Mouse (Mus musculus) frontal cortex, adult (tissue): ENCODE data around the gene Ndufaf2.

ENCODE experiments used
- ATAC-seq: cut with Nextera tagmentation; 2 replicates; pipeline ENCODE4 v1.9.2; 2017; ENCODE audit warnings: mild to moderate bottlenecking, moderate library complexity, mixed read lengths; ENCODE audit not compliant: low TSS enrichment

The Ndufaf2 gene

GRCm38 (mm10) chr13:108138403-108138977, 19.9 kb downstream of the Ndufaf2 start:
- ATAC-seq = peak; percentile 61

DNA sequence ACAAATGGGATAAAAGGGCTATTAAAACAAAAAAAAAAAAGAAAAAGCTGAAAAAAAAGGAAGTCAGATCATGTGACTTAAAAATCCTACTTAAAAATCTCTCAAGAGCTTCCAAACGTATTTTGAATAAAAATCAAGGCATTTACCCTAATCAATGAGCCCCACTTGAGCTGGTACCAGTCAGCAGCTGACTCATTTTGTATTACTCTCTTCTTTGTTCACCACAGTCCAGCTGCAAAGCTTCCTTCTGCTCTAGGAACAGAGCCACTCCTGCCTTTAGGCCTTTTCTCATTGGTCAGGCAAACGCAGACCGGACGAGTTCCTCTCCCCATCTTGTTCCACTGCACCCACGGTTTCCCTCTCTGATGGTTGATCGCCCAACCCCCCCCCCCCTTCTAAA, 22.8 kb downstream of the Ndufaf2 start:
- ATAC-seq = peak; percentile 28; the same call in 1 of the 2 replicates

- no peak for ATAC-seq
Observed at GRCm38 (mm10) chr13:108132031-108132819, 26.2 kb downstream of the Ndufaf2 start.

- ATAC-seq = peak; percentile 97
Observed at GRCm38 (mm10) chr13:108130737-108131136, 27.7 kb downstream of the Ndufaf2 start.

- ATAC-seq = no peak
Observed at GRCm38 (mm10) chr13:108129070-108129469, 29.4 kb downstream of the Ndufaf2 start.

GRCm38 (mm10) chr13:108127883-108128282, 30.5 kb downstream of the Ndufaf2 start:
- no peak for ATAC-seq

DNA sequence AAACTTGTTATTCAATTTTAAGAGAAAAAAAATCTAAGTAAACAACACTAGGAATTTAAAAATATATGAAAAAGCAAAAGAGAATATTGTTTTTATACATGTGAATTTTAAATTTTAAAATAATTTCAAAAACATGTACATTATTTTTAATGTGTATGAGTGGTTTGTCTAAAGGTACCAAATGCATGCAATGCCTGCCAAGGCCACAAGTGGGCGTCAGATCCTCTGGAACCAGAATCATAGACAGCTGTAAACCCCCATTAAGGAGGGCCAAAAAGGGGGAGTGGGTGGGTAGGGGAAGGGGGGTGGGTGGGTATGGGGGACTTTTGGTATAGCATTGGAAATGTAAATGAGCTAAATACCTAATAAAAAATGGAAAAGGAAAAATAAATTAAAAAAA, 31.3 kb downstream of the Ndufaf2 start:
- ATAC-seq = no peak

DNA sequence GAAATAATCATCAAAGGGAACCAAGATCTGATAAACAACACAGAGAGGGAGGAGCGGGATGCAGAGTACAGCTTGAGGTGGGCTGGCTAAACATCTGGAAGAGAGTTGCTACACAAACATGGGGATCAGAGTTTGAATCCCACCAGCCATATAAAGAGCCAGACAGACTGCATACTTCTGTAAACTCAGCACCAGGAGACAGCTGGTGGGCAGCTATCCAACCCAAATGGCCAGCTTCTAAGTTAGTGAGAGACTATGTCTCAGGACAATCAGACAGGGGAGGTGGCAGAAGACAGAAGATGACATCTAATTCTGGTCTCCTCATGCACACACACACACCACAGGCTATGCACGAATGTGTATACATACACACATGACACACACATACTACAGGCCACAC, 32.2 kb downstream of the Ndufaf2 start:
- no peak for ATAC-seq

DNA sequence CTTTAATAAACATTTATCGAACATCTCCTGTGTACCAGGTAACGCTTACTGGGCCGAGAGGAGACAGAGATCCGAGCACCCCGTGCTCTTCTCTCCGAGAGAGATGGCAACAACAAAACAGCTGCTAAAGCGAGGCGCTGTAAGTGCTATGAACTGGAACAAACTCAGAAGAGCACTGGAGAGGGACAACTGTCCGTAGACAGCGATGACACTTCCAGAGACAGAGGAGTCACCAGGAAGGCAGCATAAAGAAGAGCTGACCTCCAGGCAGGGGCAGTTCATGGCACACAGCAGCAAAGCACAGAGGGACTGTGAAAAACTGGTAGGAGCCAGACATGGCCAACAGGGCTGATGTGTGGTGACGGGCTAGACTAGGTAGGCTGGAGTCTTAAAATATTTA, 34.3 kb downstream of the Ndufaf2 start:
- no peak for ATAC-seq

- ATAC-seq = no peak
Observed at GRCm38 (mm10) chr13:108123109-108123723, 35.2 kb downstream of the Ndufaf2 start.

- 0 out of 2 replicates have a peak, but pooled peaks have one; percentile 20 for ATAC-seq
Observed at GRCm38 (mm10) chr13:108119411-108120310, 38.8 kb downstream of the Ndufaf2 start.

- no peak for ATAC-seq
Observed at GRCm38 (mm10) chr13:108118188-108118587, 40.2 kb downstream of the Ndufaf2 start.

- no peak for ATAC-seq
Observed at GRCm38 (mm10) chr13:108117654-108118053, 40.8 kb downstream of the Ndufaf2 start.

- no peak for ATAC-seq
Observed at GRCm38 (mm10) chr13:108114257-108114656, 44.2 kb downstream of the Ndufaf2 start.

DNA sequence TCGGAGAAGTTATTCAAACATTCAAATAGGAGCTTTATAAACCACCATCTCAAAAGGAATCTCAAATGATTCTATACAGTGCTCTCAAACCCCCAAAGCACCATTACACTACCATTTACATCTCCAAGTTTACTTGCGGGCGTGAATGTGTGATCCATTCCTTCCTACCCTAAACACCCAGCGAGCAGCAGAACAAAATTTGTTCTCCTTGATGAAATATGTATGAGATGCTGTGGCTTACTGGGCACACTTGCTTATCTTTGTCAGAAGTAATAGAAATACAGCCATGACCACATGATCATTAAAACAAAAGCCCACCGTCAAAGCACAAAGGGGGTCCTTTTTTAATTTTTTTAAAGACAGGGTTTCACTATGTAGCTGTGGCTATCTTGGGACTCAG, 44.9 kb downstream of the Ndufaf2 start:
- peak; percentile 79 for ATAC-seq

DNA sequence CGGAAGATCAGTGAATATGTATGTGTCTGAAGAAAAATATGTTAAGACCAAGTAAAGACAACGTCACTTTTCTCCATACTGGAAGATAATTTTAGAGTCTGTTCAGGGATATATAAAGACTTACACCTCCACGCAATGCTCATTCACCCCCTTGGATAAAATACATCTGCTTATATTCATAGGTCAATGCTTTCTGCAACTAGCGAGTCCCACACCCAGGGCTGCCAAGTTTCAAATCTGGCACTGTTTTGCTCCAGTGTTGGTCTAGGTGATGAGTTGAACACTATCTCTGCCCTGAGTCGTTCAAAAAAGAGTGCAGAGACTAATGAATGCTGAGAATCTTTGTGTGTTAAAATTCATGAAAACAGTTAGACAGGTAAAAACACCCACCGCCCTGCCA, 47.5 kb downstream of the Ndufaf2 start:
- ATAC-seq = peak; percentile 58

DNA sequence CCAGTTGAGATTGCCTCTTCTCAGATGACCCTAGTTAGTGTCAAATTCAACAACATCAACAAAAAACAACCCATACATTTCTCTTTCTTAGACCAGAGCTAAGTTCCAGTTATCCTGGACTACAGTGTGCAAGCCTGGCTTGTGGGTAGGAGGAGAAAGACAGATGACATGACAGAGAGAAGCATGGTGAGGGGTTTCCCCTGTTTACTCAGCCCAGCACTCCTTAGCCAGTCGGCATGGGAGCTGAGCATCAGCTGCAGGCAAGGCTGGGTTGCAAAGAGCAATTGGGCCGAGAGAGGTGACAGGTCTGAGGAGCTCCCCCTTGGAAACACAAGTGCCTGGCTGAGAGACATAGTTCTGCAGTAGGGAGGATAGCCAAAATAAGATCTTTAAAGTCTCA, 57.7 kb downstream of the Ndufaf2 start:
- ATAC-seq = no peak

GRCm38 (mm10) chr13:108096446-108096845, 62.0 kb downstream of the Ndufaf2 start:
- ATAC-seq = no peak

GRCm38 (mm10) chr13:108095617-108096016, 62.8 kb downstream of the Ndufaf2 start:
- peak; percentile 96 for ATAC-seq

GRCm38 (mm10) chr13:108094681-108095080, 63.7 kb downstream of the Ndufaf2 start:
- ATAC-seq = no peak

- no peak for ATAC-seq
Observed at GRCm38 (mm10) chr13:108092290-108092689, 66.1 kb downstream of the Ndufaf2 start.

- ATAC-seq = no peak
Observed at GRCm38 (mm10) chr13:108086724-108087123, 71.7 kb downstream of the Ndufaf2 start.
